Mouse (Mus musculus): Measurements from ENCODE around the gene Fh1.

- no peak for TF ChIP-seq CTCF (IDR thresholded peaks at IDR 0.05; ENCODE audit: low read depth)
- TF ChIP-seq EP300 (optimal IDR thresholded peaks at IDR 0.05), result no peak
Measured at GRCm38 (mm10) chr1:175640435-175641150, 15.2 kb upstream of the Fh1 start.
